Mouse (Mus musculus) hindbrain, embryonic 12.5 days (tissue): Measurements from ENCODE around the gene Fdxr. TPM values are rescaled to one million over a fixed set of nuclear protein-coding genes. Genes with fewer than 3 reads are reported as not detected.
A peak's percentile ranks its signal among the peaks of the same experiment; 100 is the strongest.

ENCODE experiments used
- ATAC-seq: fragments of 200-750 bp; cut with Nextera tagmentation; 2 replicates; pipeline ENCODE4 v1.8.0; 2017; ENCODE audit warnings: moderate TSS enrichment; ENCODE audit not compliant: low FRiP score
- H3K27ac ChIP-seq: fragments of 300-500 bp; sonication (generic); 2 replicates; pipeline ENCODE4 v1.5.1; 2016; ENCODE audit warnings: mild to moderate bottlenecking
- H3K27me3 ChIP-seq: fragments of 300-500 bp; sonication (generic); 2 replicates; pipeline ENCODE4 v1.6.1; 2016; ENCODE audit warnings: mild to moderate bottlenecking
- H3K36me3 ChIP-seq: fragments of 300-500 bp; sonication (generic); 2 replicates; pipeline ENCODE4 v1.6.1; 2016; ENCODE audit warnings: mild to moderate bottlenecking
- H3K4me1 ChIP-seq: fragments of 300-500 bp; sonication (generic); 2 replicates; pipeline ENCODE4 v1.6.1; 2016
- H3K4me2 ChIP-seq: fragments of 300-500 bp; sonication (generic); replicated peaks from 2 replicates; pipeline ENCODE4 v1.6.1; 2016; ENCODE audit warnings: mild to moderate bottlenecking
- H3K4me3 ChIP-seq: fragments of 300-500 bp; sonication (generic); 2 replicates; pipeline ENCODE4 v1.5.1; 2016; ENCODE audit warnings: mild to moderate bottlenecking
- H3K9ac ChIP-seq: fragments of 300-500 bp; sonication (generic); 2 replicates; pipeline ENCODE4 v1.6.1; 2016; ENCODE audit warnings: mild to moderate bottlenecking, moderate library complexity
- H3K9me3 ChIP-seq: fragments of 300-500 bp; sonication (generic); replicated peaks from 2 replicates; pipeline ENCODE4 v1.6.1; 2016; ENCODE audit warnings: mild to moderate bottlenecking
- WGBS: fragments of 180-500 bp; shearing (Covaris S2); methylation state at CpG from one replicate; pipeline ENCODE4 v1.1.7; 2016; 5-methylcytosine and 5-hydroxymethylcytosine counted together
- polyA plus RNA-seq: library from polyadenylated mRNA; unstranded; fragments of >200 nt; fragmentation: Nextera tagmentation; extraction: Ambion mirVana; gene quantifications from 2 replicates; pipeline ENCODE4 v1.2.1, GENCODE M21; 2016

Gene Fdxr
- polyA plus RNA-seq, 1 experiment from 2014 or later: 18.0 TPM

DNA sequence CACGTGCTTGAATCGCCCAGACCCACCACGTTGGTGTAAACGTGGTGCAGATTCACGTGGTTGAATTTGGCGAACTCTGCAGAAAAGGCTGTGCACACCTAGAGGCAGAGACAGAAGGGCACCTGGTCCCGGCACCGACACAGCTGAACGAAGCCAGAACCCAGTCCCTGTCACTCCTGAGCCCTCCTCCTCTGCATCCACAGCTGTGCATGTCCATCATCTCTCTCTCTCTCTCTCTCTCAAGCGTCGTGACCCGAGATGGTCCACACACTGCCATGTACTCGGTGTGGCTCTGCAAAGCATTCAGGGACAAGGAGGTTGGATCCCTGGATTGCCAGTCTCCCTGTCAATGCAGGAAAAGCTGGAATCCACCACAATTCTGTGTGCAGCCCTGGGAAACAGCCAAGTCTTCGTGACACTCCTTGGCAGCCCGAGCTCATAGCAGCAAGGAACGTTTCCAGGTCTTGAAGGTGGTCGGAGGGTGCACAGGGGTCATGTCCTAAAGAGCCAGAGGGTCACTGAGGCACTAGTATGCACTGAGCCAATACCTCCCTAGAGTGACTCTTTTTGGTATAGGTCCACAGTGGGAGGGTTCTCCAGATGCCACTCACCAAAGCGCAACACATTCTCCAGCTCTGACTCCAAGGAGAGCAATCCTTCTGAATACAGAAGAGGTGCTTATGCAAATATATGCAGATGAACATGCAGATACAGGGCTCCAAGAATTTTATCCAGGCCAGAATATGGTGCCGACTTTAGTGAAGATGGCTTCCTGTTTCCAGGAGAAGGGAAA lies 9.5 kb upstream of the Fdxr start:
- Histone ChIP-seq H3K27me3 (no peaks in the 10 kb centered on the region), H3K4me3 (no peak overlapping the region), H3K27ac (no peak overlapping the region), H3K36me3 (no peaks in the 10 kb centered on the region), H3K4me2 (no peak overlapping the region), H3K9me3 (no peaks in the 10 kb centered on the region), H3K4me1 (no peaks in the 10 kb centered on the region; the same call in 1 of the 2 replicates), H3K9ac (no peak overlapping the region)
- no peak for ATAC-seq
- WGBS: 76% methylated on average over 19 of the region's 19 CpGs

DNA sequence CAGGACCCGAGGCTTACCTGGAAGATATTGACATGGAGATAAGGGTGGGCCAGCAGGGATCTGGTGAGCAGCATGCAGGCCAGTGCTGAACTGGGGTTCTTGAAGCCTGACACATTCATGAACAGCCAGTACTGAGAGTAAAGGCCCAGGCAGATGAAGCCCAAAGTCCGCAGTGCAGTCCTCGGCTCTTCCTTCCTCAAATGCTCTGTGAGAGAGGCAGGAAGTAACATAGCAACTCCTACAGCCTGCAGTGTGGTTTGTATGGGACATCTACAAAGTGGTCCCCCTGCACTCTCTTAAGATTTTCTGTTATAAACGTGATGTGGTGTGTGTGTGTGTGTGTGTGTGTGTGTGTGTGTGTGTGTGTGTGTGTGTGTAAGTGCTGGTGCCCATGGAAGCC lies 8.4 kb upstream of the Fdxr start:
- no peaks in the 10 kb centered on the region for H3K36me3 ChIP-seq
- WGBS: 75% methylated on average over 4 of the region's 4 CpGs
- no peak overlapping the region for H3K4me3 ChIP-seq
- no peak overlapping the region for H3K27ac ChIP-seq
- H3K27me3 ChIP-seq: no peaks in the 10 kb centered on the region
- no peaks in the 10 kb centered on the region for H3K9me3 ChIP-seq
- no peak overlapping the region for H3K4me2 ChIP-seq
- H3K4me1 ChIP-seq: no peaks in the 10 kb centered on the region; the same call in 1 of the 2 replicates
- no peak for ATAC-seq
- H3K9ac ChIP-seq: no peak overlapping the region

DNA sequence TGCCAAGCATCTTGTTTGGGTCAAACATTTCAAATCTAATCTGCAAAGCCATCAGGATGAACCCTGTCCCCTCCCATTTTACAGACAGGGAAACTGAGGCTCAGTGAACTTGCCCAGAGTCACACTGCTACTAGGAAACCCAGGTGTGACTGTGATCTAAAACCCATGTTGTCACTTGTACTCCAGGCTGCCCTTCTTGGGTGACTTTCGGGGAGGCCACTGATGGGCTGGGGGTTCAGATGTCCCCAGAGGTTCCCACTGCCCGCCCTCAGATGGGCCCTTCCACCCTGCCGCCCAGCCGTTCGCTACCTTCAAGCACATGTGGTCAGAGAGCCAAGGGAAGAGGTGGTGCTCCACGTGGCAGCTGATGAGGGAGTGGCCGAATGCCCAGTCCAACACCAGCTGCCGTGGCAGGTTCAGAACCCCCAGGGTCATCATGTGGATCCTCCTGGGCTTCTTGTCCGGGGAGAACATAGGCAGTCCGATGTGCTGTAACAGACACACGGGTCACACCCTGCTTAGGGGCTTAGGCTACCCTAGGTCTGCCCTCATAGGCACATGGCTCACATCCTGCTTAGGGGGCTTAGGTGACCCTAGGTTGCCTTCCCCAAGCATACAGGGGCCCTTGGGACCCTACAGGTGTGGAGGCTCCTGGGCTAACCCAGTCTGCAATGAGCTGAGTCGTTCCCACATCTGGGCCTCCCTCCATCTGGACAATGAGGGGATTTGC lies 7.2 kb upstream of the Fdxr start:
- H3K4me3 ChIP-seq: no peak overlapping the region
- 86% methylated on average over 12 of the region's 12 CpGs for WGBS
- no peaks in the 10 kb centered on the region for H3K36me3 ChIP-seq
- H3K4me2 ChIP-seq: no peak overlapping the region
- no peaks in the 10 kb centered on the region for H3K9me3 ChIP-seq
- no peak overlapping the region for H3K27ac ChIP-seq
- ATAC-seq: no peak
- H3K4me1 ChIP-seq: no peaks in the 10 kb centered on the region; the same call in 1 of the 2 replicates
- H3K9ac ChIP-seq: no peak overlapping the region
- no peaks in the 10 kb centered on the region for H3K27me3 ChIP-seq

DNA sequence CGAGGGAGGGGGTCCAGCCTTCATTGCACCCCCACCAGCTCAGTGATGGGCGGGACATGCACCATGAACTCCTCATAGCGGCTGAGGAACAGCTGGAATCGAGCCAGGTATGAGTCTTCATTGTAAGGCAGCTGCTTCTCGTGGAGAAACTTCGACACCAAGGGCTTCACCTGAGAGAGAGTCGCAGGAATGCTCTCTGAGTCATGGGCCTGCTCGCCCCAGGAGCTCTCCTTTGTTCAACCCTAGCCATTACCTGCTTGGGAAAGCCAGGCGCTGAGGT lies 6.6 kb upstream of the Fdxr start:
- no peak overlapping the region for H3K9ac ChIP-seq
- 73% methylated on average over 9 of the region's 9 CpGs for WGBS
- no peak overlapping the region for H3K4me3 ChIP-seq
- H3K36me3 ChIP-seq: no peaks in the 10 kb centered on the region
- no peaks in the 10 kb centered on the region for H3K9me3 ChIP-seq
- ATAC-seq: no peak
- H3K27me3 ChIP-seq: no peaks in the 10 kb centered on the region
- no peaks in the 10 kb centered on the region; the same call in 1 of the 2 replicates for H3K4me1 ChIP-seq
- H3K4me2 ChIP-seq: no peak overlapping the region
- no peak overlapping the region for H3K27ac ChIP-seq

DNA sequence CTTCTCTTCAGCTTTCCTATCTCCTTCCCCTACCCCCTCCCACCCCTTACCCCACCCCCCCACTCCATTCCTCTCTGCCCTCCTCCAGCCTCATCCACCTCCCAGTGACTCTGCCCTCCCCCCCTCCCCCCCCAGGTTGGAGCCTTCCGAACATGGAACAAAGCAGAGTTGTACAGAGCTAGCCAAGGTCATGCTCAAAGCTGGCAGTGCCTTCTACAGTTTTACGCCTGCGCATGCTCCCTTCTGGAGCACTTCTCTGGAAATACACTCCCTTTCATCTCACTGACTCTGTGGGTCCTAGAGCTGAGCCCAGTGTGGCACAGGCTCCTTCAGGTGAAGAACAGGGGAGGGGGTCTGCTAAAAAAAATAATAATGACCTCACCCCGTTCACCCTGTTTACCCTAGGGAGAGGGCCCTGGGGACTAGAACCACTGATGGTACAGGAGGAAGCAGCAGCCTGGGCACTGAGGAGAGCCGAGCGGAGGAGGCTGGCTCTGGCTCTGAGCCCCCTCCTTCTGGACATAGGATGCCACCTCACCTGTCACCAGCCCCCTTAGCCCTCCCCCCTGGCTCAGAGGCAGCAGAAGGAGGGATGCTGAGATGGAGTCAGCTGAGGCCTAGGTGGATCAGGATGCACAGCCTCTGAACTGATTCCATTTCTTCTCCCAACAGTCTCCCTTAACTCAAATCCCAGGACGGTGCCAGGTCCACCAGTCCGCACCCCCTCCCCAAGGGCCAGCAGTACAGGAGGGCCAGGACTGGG lies 6.1 kb upstream of the Fdxr start:
- ATAC-seq: no peak

DNA sequence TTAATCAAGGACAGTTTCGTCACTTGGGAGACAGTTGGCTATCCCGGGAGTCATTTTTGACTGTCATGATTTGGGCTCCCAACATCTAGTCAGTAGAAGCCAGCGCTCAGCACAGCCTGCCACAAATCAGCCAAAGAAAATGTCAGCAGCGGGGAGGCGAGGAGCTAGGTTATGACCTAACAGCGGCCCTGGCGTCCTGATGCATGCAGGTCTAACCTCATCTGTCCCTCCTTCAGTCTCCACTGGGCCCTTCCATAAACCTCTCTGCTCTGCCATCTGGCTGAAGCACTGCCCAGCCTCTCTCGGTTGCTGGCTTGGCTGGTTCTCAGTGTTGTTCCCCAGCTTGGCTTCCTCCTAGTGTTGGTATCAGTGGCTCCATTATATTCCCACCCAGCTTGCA lies 5.4 kb upstream of the Fdxr start:
- Histone ChIP-seq H3K9me3 (no peaks in the 10 kb centered on the region), H3K27me3 (no peaks in the 10 kb centered on the region), H3K27ac (no peak overlapping the region), H3K36me3 (no peaks in the 10 kb centered on the region), H3K4me3 (no peak overlapping the region), H3K9ac (no peak overlapping the region), H3K4me1 (peaks cover 7% of the 10 kb centered on the region), H3K4me2 (no peak overlapping the region)
- WGBS: 79% methylated on average over 8 of the region's 8 CpGs
- no peak for ATAC-seq

More for the DNA sequence above, 6.1 kb upstream of the Fdxr start:
- H3K9me3 ChIP-seq: no peaks in the 10 kb centered on the region
- no peak overlapping the region for H3K9ac ChIP-seq
- peaks cover 3% of the 10 kb centered on the region for H3K4me1 ChIP-seq
- H3K27me3 ChIP-seq: no peaks in the 10 kb centered on the region
- no peak overlapping the region for H3K4me2 ChIP-seq
- H3K27ac ChIP-seq: no peak overlapping the region
- 85% methylated on average over 8 of the region's 8 CpGs for WGBS
- no peaks in the 10 kb centered on the region for H3K36me3 ChIP-seq
- H3K4me3 ChIP-seq: no peak overlapping the region

DNA sequence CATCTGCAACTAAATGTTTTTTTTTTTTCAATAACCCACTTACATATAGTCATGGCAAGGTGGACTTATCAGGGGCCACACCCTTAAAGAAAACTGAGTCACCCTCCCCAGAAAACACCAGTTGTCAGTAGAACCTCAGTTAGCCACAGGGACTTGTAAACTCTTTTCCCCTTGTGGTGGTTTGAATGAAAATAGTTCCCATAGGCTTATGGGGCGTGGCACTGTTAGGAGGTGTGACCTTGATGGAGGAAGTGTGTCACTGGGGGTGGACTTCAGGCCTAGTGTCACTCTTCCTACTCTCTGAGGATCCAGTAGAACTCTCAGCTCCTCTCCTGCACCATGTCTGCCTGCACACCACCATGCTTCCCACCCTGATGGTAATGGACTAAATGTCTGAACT lies 2.9 kb upstream of the Fdxr start:
- Histone ChIP-seq H3K36me3 (no peaks in the 10 kb centered on the region), H3K27ac (no peak overlapping the region), H3K27me3 (no peaks in the 10 kb centered on the region), H3K9ac (no peak overlapping the region), H3K9me3 (no peaks in the 10 kb centered on the region), H3K4me1 (peaks cover 21% of the 10 kb centered on the region), H3K4me3 (no peak overlapping the region), H3K4me2 (no peak overlapping the region)
- no peak for ATAC-seq
- WGBS: 65% methylated on average over 1 of the region's 1 CpGs

DNA sequence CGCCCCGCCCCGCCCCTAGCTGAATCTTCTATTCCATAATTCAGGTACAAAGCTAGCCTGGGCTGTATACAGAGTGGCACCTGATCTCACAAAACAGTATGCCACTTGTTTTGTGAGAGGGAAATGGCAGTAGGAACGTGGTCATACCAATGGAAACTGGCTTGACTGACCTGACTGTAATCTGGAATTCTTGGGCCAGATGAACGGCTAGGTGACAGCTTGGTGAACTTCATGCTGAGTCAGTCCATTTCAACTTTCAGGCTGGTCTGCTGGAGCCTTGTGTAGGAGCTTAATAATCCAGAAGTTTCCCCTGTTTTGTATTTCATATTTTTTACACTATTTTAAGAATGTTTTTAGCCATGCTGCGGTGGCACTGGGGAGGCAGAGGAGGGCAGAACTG lies 1.3 kb upstream of the Fdxr start:
- Histone ChIP-seq H3K4me2 (peak overlapping the region; percentile 74), H3K27me3 (no peaks in the 10 kb centered on the region), H3K4me3 (peak overlapping the region; percentile 52; the same call in 1 of the 2 replicates), H3K4me1 (peaks cover 21% of the 10 kb centered on the region), H3K9me3 (no peaks in the 10 kb centered on the region), H3K9ac (no peak overlapping the region), H3K27ac (no peak overlapping the region), H3K36me3 (no peaks in the 10 kb centered on the region)
- WGBS: 66% methylated on average over 6 of the region's 6 CpGs
- no peak for ATAC-seq

DNA sequence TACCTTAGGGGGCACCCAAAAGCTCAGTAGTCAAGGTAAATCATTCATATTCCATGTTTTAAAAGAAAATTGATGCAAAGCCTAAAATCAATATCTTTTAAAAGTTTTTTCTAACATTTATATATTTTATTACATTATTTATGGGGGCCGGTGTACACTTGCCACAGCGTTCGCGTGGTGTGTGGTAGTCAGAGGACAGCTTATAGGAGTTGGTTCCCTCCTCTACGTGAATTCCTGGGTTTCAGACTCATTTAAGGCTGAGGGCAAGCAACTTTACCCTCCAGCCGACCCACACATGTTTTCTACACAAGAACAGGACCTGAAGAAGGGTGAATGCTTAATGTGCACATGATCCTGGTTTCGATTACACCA lies 740 bp upstream of the Fdxr start:
- no peaks in the 10 kb centered on the region for H3K9me3 ChIP-seq
- peak overlapping the region; percentile 52 for H3K4me3 ChIP-seq
- H3K9ac ChIP-seq: peak overlapping the region; percentile 68
- H3K27ac ChIP-seq: peak overlapping the region; percentile 77
- ATAC-seq: no peak
- H3K36me3 ChIP-seq: no peaks in the 10 kb centered on the region
- WGBS: 18% methylated on average over 7 of the region's 7 CpGs
- H3K4me1 ChIP-seq: peaks cover 21% of the 10 kb centered on the region
- no peaks in the 10 kb centered on the region for H3K27me3 ChIP-seq
- H3K4me2 ChIP-seq: peak overlapping the region; percentile 74

DNA sequence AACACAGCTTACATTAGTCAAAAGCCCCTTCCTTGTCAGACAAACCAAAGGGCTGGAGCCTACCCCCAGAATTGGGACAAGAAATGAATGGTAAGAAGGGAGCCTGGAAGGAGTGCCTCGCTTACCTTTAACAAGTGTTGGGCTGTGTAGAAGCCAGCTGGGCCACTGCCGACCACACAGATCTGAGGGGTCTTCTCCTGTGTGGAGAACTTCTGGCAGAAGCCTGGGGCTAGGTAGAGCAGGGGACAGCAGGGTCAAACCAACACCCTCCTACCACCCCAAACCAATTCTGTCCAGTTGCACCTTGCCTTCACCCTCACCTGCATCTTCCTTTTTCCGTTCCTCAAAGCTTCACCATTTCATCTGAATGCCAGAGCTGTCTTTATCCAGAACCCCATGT lies 896 bp downstream of the Fdxr start:
- WGBS: 62% methylated on average over 3 of the region's 3 CpGs
- H3K4me2 ChIP-seq: peak overlapping the region; percentile 72
- H3K27me3 ChIP-seq: no peaks in the 10 kb centered on the region
- H3K4me3 ChIP-seq: peak overlapping the region; percentile 52
- H3K27ac ChIP-seq: no peak overlapping the region
- H3K36me3 ChIP-seq: no peaks in the 10 kb centered on the region
- H3K4me1 ChIP-seq: peaks cover 21% of the 10 kb centered on the region
- H3K9ac ChIP-seq: peak overlapping the region; percentile 73
- no peaks in the 10 kb centered on the region for H3K9me3 ChIP-seq
- no peak for ATAC-seq

DNA sequence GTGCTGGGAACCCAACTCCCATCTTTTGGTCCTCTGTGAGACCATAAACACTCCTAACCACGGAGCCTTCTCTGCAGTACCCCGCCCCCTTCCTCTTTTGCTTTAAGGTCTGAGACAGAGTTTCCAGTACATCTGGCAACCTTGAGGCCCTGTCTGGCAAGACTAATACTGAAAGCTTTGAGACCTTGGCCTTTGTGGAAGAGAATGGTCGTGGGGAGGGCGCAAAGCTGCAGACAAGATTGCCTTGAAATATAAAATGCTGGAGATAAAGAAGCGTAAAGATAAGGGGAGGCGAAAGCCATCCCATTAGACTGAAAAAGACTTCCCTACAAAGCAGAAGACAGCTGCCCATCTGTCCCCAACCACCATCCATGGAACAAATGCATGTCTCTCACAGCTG lies 1.3 kb downstream of the Fdxr start:
- H3K4me3 ChIP-seq: no peak overlapping the region
- no peak overlapping the region for H3K9ac ChIP-seq
- no peak overlapping the region for H3K27ac ChIP-seq
- no peaks in the 10 kb centered on the region for H3K27me3 ChIP-seq
- 89% methylated on average over 6 of the region's 6 CpGs for WGBS
- peak overlapping the region; percentile 72 for H3K4me2 ChIP-seq
- H3K4me1 ChIP-seq: peaks cover 21% of the 10 kb centered on the region
- no peak for ATAC-seq
- H3K9me3 ChIP-seq: no peaks in the 10 kb centered on the region
- H3K36me3 ChIP-seq: no peaks in the 10 kb centered on the region

DNA sequence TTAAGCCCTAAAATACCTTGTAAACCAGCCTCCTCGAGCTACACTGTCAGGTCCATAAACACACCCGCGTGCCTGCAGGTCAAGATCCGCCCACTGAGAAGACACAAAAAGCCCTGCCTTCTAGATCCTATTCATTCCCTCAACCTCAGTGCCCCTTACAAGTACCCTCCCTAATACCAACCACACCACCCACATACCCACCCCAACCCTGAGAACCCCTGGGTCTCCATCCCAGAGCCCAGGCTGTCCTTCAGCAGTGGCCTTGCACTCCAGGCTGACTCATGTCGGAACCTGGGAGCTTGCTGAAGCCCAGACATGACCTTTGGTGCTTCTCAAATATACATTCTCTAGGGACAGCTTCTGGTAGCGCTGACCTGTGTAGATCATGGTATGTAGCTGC lies 2.1 kb downstream of the Fdxr start:
- peaks cover 26% of the 10 kb centered on the region for H3K4me1 ChIP-seq
- WGBS: 85% methylated on average over 6 of the region's 6 CpGs
- no peaks in the 10 kb centered on the region for H3K36me3 ChIP-seq
- H3K9me3 ChIP-seq: no peaks in the 10 kb centered on the region
- H3K9ac ChIP-seq: no peak overlapping the region
- H3K27ac ChIP-seq: no peak overlapping the region
- H3K4me3 ChIP-seq: no peak overlapping the region
- ATAC-seq: no peak
- H3K4me2 ChIP-seq: no peak overlapping the region
- H3K27me3 ChIP-seq: peaks cover 2% of the 10 kb centered on the region
